Mouse (Mus musculus): ENCODE results near the gene Gm3500. TPM values are rescaled to one million over a fixed set of nuclear protein-coding genes. Genes with fewer than 3 reads are reported as not detected.

Gene Gm3500
- 0.26 and 1.4 TPM in 2 replicates for polyA plus RNA-seq (2015; fragmentation: Nextera tagmentation; extraction: Ambion mirVana)

DNA sequence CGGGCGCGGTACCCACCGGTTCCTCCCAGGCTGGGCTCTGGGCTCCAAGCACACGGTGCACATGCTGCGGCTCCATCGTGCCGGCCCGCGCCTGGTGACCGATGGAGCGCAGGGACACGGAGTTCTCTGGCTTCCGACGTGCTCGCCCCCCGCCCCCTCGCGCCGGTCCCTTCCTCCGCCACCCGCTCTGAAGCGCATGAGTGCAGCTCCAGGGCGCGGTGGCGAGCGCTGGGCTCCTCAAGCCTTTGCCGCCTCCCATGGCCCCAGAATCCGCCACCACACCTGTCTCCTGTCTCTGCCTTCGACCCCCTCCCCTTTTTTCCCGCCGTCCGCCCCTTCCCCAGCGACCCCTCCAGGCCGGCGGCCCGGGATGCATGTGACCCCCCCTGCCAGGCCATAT, at the start of gene Gm3500:
Gene Gm3500 (minus strand): TSS at position 101 of the 400 bp plus-strand sequence.

DNA sequence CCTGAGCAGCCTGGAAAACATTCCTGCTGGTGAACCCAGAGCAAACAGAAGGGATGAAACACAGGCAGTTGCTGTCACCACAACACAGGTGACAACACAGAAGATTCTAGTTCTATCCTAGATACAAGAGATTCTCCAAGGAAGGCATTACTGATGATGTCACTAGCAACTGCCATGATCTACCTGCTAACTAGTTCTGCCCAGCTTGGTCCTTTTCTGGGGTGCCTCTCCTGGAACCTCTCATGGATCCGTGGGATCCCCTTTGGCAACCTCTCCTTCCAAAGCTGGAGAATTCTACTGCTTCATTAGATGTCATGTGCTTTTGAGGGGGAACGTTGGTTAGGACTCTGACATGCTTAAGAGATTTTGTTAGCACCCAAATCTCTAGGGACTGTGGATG, 54.0 kb downstream of the Gm3500 start, which contains the start of gene Gm3542:
Gene Gm3542 (minus strand): TSS at position 101 of the 400 bp plus-strand sequence.

Other genes starting within 250 kb of the Gm3500 start
- gene Gm3317, start 224.5 kb downstream of the Gm3500 start, polyA plus RNA-seq (2015; fragmentation: Nextera tagmentation; extraction: Ambion mirVana) = not detected in 2 replicates
- gene Gm8271, start 203.3 kb downstream of the Gm3500 start, polyA plus RNA-seq (2015; fragmentation: Nextera tagmentation; extraction: Ambion mirVana) = not detected in 2 replicates
- gene Gm3526, start 128.5 kb downstream of the Gm3500 start, polyA plus RNA-seq (2015; fragmentation: Nextera tagmentation; extraction: Ambion mirVana) = not detected in 2 replicates
- not detected in 2 replicates for gene Gm3542, start 54.1 kb downstream of the Gm3500 start, polyA plus RNA-seq (2015; fragmentation: Nextera tagmentation; extraction: Ambion mirVana)
- 0.37 and 1.7 TPM in 2 replicates for gene Gm3194, start 66.4 kb upstream of the Gm3500 start, polyA plus RNA-seq (2015; fragmentation: Nextera tagmentation; extraction: Ambion mirVana)
- not detected in 2 replicates for gene Gm8246, start 88.8 kb upstream of the Gm3500 start, polyA plus RNA-seq (2015; fragmentation: Nextera tagmentation; extraction: Ambion mirVana)
- gene Gm3187, start 95.2 kb upstream of the Gm3500 start, polyA plus RNA-seq (2015; fragmentation: Nextera tagmentation; extraction: Ambion mirVana) = 0.23 TPM in 1 of 2 replicates, not detected in the other
- gene Gm3488, start 112.6 kb upstream of the Gm3500 start, polyA plus RNA-seq (2015; fragmentation: Nextera tagmentation; extraction: Ambion mirVana) = 12.3 and 16.9 TPM in 2 replicates
- not detected in 2 replicates for gene Gm3532, start 149.4 kb upstream of the Gm3500 start, polyA plus RNA-seq (2015; fragmentation: Nextera tagmentation; extraction: Ambion mirVana)
- not detected in 2 replicates for gene Gm8265, start 244.0 kb upstream of the Gm3500 start, polyA plus RNA-seq (2015; fragmentation: Nextera tagmentation; extraction: Ambion mirVana)

Measured in neural tube, postnatal 0 days (tissue).